Mouse (Mus musculus): Measurements from ENCODE around the gene Cacnb3. TPM values are rescaled to one million over a fixed set of nuclear protein-coding genes. Genes with fewer than 3 reads are reported as not detected.

The Cacnb3 gene
- polyA plus RNA-seq, 1 experiment from 2014 or later: 7.4 TPM

DNA sequence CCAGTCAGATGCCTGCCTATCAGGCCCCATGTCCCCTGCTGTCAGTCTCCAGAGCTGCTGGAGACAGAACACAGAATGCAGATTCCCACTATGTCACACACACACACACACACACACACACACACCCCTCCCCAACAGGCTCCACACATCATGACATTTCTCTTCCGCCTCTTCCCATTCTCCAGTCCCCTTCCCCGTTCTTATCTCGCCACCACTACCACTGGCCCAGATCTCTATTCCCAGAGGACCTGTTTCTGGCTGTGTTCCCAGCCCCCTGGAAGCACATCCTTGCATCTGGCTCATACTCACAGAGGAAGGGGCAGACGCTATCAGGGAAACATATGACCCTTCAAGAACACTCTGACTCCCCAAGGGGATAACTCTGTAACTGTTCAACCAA is 23.1 kb upstream of the Cacnb3 start:
- TF ChIP-seq CTCF (IDR thresholded peaks at IDR 0.05) (no peak), EP300 (IDR thresholded peaks at IDR 0.05) (no peak)
- no peak overlapping the region for H3K9ac ChIP-seq (replicated peaks; ENCODE audit: low read depth)
- peaks cover 15% of the 10 kb centered on the region for H3K4me1 ChIP-seq (ENCODE audit: insufficient read depth, low read depth, low read length)
- peak overlapping the region; percentile 93 for H3K4me2 ChIP-seq (replicated peaks; ENCODE audit: low read depth, low read length)
- peak; percentile 66 for DNase-seq (ENCODE audit: low spot score)
- H3K36me3 ChIP-seq (ENCODE audit: insufficient read depth, low read length): 0 out of 2 replicates have a peak, but pooled peaks cover 7% of the 10 kb centered on the region
- peak; percentile 11 for ATAC-seq
- 4% methylated on average over 4 of the region's 4 CpGs for WGBS
- peak overlapping the region; percentile 88; the same call in 1 of the 2 replicates for H3K4me3 ChIP-seq (ENCODE audit: low read depth, low read length)
- no peaks in the 10 kb centered on the region for H3K9me3 ChIP-seq (ENCODE audit: low read length)
- peak overlapping the region; percentile 47; the same call in 1 of the 2 replicates for H3K27ac ChIP-seq (ENCODE audit: low read length)
- H3K27me3 ChIP-seq (replicated peaks; ENCODE audit: insufficient read depth, low read length): no peaks in the 10 kb centered on the region

DNA sequence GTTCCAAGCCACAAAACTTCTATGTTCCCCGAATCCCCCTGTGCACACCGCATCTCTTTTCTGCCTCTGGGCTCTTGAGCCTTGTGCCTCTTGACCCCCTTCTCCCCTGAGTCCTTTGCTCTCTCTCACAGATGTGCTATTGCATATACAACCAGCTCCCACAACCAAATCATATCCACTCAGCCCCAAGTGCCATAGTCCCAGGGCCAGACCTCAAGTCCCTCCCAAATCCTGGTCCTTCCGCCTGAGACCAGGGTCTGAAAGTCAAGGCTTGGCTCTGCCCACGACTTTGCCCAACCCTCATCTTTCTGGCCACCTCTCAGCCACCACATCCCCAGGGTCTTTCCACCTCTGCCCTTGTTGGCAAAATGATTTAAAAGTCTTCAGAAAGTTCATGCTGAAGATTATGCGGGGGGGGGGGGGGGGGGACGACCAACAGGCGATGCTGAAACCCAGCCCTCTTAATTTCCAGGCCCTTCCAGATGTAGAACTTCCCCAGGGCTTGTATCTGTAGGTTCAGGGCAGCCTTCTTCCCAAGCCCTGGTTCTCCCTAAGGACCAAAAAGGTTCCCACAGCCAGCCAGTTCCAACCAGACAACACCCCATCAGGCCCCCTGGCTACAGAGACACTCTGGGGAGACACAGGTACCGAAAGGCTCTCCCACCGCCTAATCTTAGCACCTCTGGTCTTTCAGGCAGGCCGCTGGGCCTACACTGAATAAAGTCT is 22.4 kb upstream of the Cacnb3 start:
- H3K9me3 ChIP-seq (ENCODE audit: low read length): no peaks in the 10 kb centered on the region
- 0 out of 2 replicates have a peak, but pooled peaks cover 7% of the 10 kb centered on the region for H3K36me3 ChIP-seq (ENCODE audit: insufficient read depth, low read length)
- 8% methylated on average over 10 of the region's 10 CpGs for WGBS
- peaks cover 9% of the 10 kb centered on the region for H3K4me1 ChIP-seq (ENCODE audit: insufficient read depth, low read depth, low read length)
- ATAC-seq (no peak), DNase-seq (ENCODE audit: low spot score) (peak; percentile 45)
- H3K4me3 ChIP-seq (ENCODE audit: low read depth, low read length): peak overlapping the region; percentile 88
- H3K9ac ChIP-seq (replicated peaks; ENCODE audit: low read depth): peak overlapping the region; percentile 80
- H3K27me3 ChIP-seq (replicated peaks; ENCODE audit: insufficient read depth, low read length): no peaks in the 10 kb centered on the region
- no peak for TF ChIP-seq EP300 (IDR thresholded peaks at IDR 0.05)
- no peak for TF ChIP-seq CTCF (IDR thresholded peaks at IDR 0.05)
- H3K27ac ChIP-seq (ENCODE audit: low read length): peak overlapping the region; percentile 89
- H3K4me2 ChIP-seq (replicated peaks; ENCODE audit: low read depth, low read length): peak overlapping the region; percentile 93

DNA sequence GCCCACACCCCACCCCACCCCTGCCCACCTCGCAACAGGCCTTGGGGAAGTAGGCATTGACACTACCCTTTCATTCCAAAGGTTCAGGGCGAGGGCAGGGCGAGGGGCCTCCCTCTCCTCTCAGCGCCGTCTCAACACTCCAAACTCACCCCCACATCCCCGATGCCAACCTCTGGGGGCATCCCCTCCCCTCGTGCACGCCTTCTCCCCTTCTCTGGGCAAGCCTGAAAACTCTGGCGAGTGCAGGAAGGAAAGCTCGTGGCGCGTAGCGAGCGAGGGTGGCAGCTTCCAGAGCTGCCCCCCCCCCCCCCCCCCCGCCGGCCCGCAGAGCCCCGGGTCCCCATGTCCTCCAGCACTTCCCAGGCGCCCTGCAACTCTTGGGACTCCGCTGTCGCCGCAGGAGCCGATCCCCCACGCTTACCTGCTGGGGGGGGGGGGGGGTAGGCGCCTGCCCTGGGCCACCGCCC is 21.8 kb upstream of the Cacnb3 start:
- DNase-seq (ENCODE audit: low spot score) (peak; percentile 46), ATAC-seq (peak; percentile 38)
- H3K4me1 ChIP-seq (ENCODE audit: insufficient read depth, low read depth, low read length): peaks cover 5% of the 10 kb centered on the region
- peak overlapping the region; percentile 88 for H3K4me3 ChIP-seq (ENCODE audit: low read depth, low read length)
- no peaks in the 10 kb centered on the region for H3K9me3 ChIP-seq (ENCODE audit: low read length)
- no peaks in the 10 kb centered on the region for H3K27me3 ChIP-seq (replicated peaks; ENCODE audit: insufficient read depth, low read length)
- WGBS: 3% methylated on average over 6 of the region's 26 CpGs
- H3K36me3 ChIP-seq (ENCODE audit: insufficient read depth, low read length): 0 out of 2 replicates have a peak, but pooled peaks cover 7% of the 10 kb centered on the region
- peak overlapping the region; percentile 93 for H3K4me2 ChIP-seq (replicated peaks; ENCODE audit: low read depth, low read length)
- no peak for TF ChIP-seq EP300 (IDR thresholded peaks at IDR 0.05)
- no peak for TF ChIP-seq CTCF (IDR thresholded peaks at IDR 0.05)
- peak overlapping the region; percentile 80 for H3K9ac ChIP-seq (replicated peaks; ENCODE audit: low read depth)
- peak overlapping the region; percentile 89 for H3K27ac ChIP-seq (ENCODE audit: low read length)

DNA sequence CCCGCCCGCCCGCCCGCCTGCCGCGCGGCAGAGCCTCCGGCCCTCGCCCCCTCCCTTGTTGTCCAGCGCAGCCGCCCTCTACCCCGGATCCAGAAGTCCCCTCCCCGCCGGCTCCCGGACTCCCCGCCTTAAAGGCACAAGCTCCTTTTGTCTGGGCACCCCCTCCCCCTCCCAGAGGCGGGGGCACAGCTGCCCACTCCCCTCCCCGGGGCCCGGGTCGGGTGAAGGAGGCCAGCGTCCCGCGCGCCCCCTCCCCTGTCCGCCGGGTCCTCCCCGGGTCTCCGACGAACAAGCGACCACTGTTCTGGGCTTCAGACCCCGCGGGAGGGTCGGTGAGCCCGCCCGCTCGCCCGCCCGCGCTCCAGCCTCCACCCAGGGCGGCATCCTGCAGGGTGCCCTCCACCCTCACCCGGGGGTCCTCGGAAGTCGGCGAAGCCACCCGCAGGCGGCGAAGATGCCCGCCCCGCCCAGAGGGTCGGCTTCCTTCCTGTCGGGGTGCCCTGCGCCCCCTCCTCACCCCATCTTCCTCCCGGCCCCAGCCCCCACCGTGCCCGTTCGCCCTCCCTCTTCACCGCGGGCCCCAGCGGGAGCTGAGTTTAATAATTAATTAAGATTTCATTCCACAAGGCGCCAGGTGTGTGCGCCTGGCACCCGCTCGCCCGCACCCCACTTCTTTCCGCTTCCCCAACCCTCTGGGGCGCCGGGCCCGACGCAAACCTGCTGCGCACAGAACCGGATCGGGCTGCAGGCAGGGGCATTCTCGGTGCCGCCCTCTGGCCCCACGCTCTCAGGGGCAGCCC is 21.1 kb upstream of the Cacnb3 start, which contains the start of gene Adcy6:
Gene Adcy6 (minus strand): TSS at position 746 of the 800 bp plus-strand sequence.
- Histone ChIP-seq H3K27me3 (replicated peaks; ENCODE audit: insufficient read depth, low read length) (no peaks in the 10 kb centered on the region), H3K4me3 (ENCODE audit: low read depth, low read length) (peak within 1 kb of the TSS; percentile 88), H3K4me1 (ENCODE audit: insufficient read depth, low read depth, low read length) (peaks cover 5% of the 10 kb centered on the region), H3K27ac (ENCODE audit: low read length) (peak within 1 kb of the TSS; percentile 89), H3K9ac (replicated peaks; ENCODE audit: low read depth) (peak within 1 kb of the TSS; percentile 80), H3K9me3 (ENCODE audit: low read length) (no peaks in the 10 kb centered on the region), H3K4me2 (replicated peaks; ENCODE audit: low read depth, low read length) (peak within 1 kb of the TSS; percentile 93), H3K36me3 (ENCODE audit: insufficient read depth, low read length) (0 out of 2 replicates have a peak, but pooled peaks cover under 1% of the 10 kb centered on the region)
- peak; percentile 89 for ATAC-seq
- TF ChIP-seq EP300 (IDR thresholded peaks at IDR 0.05) (no peak), CTCF (IDR thresholded peaks at IDR 0.05) (no peak)
- peak; percentile 95 for DNase-seq (ENCODE audit: low spot score)
- 2% methylated on average over 41 of the region's 75 CpGs for WGBS

DNA sequence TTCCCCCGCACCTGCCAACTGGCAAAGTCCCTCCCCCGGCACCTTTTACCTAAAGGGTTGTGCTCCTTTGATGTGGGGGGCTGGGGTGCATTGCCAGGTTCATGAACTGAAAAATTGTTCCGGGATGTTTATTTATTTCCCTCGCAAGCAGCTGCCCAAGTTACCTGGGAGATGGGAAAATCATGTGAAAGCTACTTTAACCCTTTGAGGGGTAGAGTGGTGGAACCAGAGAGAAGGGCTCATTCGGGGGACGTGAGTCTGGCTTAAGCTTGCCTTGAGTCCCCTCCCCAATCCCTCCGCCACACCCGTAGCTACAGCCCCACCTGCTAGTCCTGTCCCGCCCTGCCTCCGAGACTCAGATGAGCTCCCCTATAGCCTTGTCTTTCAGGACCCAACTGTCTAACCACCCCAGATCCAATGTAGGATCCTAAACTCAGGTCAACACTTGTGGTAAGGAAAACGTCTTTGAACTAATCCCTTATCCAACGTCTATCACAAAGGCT is 20.5 kb upstream of the Cacnb3 start:
- TF ChIP-seq EP300 (IDR thresholded peaks at IDR 0.05): no peak
- TF ChIP-seq CTCF (IDR thresholded peaks at IDR 0.05): no peak
- H3K4me2 ChIP-seq (replicated peaks; ENCODE audit: low read depth, low read length): peak overlapping the region; percentile 93
- peak overlapping the region; percentile 88 for H3K4me3 ChIP-seq (ENCODE audit: low read depth, low read length)
- H3K27ac ChIP-seq (ENCODE audit: low read length): peak overlapping the region; percentile 89
- H3K27me3 ChIP-seq (replicated peaks; ENCODE audit: insufficient read depth, low read length): no peaks in the 10 kb centered on the region
- ATAC-seq: no peak
- DNase-seq (ENCODE audit: low spot score): peak; percentile 71
- H3K9ac ChIP-seq (replicated peaks; ENCODE audit: low read depth): peak overlapping the region; percentile 80
- H3K36me3 ChIP-seq (ENCODE audit: insufficient read depth, low read length): no peaks in the 10 kb centered on the region
- peaks cover 5% of the 10 kb centered on the region for H3K4me1 ChIP-seq (ENCODE audit: insufficient read depth, low read depth, low read length)
- WGBS: 6% methylated on average over 12 of the region's 12 CpGs
- H3K9me3 ChIP-seq (ENCODE audit: low read length): no peaks in the 10 kb centered on the region

DNA sequence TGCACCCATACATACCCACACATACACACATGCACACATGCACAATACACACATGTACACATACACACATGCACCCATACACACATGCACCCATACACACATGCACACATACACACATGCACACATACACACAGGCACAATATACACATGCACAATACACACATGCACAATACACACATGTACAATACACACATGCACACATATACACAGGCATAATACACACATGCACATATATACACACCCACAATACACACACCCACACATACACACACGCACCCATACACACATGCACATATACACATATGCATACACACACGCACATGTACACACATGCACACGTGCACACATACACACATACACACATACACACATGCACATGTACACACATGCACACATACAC is 18.4 kb upstream of the Cacnb3 start:
- H3K9ac ChIP-seq (replicated peaks; ENCODE audit: low read depth): no peak overlapping the region
- no peaks in the 10 kb centered on the region for H3K27me3 ChIP-seq (replicated peaks; ENCODE audit: insufficient read depth, low read length)
- no peak overlapping the region for H3K4me2 ChIP-seq (replicated peaks; ENCODE audit: low read depth, low read length)
- TF ChIP-seq EP300 (IDR thresholded peaks at IDR 0.05) (no peak), CTCF (IDR thresholded peaks at IDR 0.05) (no peak)
- ATAC-seq (no peak), DNase-seq (ENCODE audit: low spot score) (no peak)
- H3K4me1 ChIP-seq (ENCODE audit: insufficient read depth, low read depth, low read length): peaks cover 2% of the 10 kb centered on the region
- H3K36me3 ChIP-seq (ENCODE audit: insufficient read depth, low read length): no peaks in the 10 kb centered on the region
- no peak overlapping the region for H3K4me3 ChIP-seq (ENCODE audit: low read depth, low read length)
- H3K9me3 ChIP-seq (ENCODE audit: low read length): no peaks in the 10 kb centered on the region
- no peak overlapping the region for H3K27ac ChIP-seq (ENCODE audit: low read length)
- 99% methylated on average over 3 of the region's 3 CpGs for WGBS

All from lung, postnatal 0 days (tissue).